In the genomic region with DNA sequence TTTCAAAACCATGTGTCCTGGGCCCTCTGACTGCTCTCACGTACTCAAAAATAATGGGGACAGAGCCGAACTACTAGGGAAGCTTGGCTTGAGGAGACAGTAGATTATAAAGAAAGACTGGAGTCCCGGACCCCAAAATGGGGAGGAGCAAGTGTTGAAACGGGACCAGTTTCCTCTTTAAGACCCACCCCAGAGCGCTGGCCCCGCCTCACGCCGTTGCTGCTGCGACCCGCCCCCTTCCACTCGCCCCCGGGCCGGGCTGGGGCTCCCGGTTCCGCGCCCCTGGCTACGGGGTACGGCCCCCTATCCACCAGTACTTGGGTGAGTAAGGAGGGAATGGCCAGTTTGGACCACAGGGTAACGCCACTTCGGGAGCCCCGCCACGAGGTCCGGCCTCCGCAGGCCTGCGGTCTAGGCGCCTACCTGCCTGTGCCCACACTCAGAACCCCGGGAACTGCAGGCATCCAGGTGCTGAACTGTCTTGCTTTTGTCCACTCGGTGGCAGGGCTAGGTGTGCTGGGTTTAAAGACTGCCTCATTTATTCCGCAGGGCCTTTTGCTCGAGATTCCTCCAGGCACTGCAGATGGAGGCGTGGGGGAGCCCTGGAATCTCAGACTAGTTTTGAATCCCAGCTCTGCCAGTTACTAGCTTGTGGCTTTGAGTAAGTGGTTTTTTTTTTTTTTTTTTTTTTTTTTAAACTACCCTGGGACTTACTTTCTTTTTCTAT, we compare ENCODE assay signal across 8 mouse cellular contexts. TPM values are rescaled to one million over a fixed set of nuclear protein-coding genes. Genes with fewer than 3 reads are reported as not detected.
DNase-seq lines count a peak whose midpoint lies in the region; ATAC-seq lines count a peak whose summit lies in the region.

No protein-coding gene starts in this region.

- ATAC-seq in hematopoietic stem cell, adult 5-6 weeks (replicated peaks in 1 of 2; ENCODE audit: insufficient read depth in 1 of 2, low FRiP score in 2 of 2, low TSS enrichment in 1 of 2, low read depth in 1 of 2, poor library complexity in 2 of 2, severe bottlenecking in 2 of 2), result peak; percentile 76 to 84

- peak; percentile 82 for DNase-seq in Muller cell, postnatal 12 days (ENCODE audit: inconsistent ontology term)
- DNase-seq in cerebellum, adult 8-10 months, result peak; percentile 57
- peak; percentile 57 for DNase-seq in forelimb bud, embryonic 11.5 days (ENCODE audit: low read depth, low spot score)
- peak; percentile 56 to 77 for DNase-seq in layer of hippocampus, postnatal 10 days (ENCODE audit: low spot score in 2 of 2)
- DNase-seq in lung, postnatal 36 days, result peak; percentile 88
- peak; percentile 61 for DNase-seq in retina, postnatal 1 day
- peak; percentile 77 for DNase-seq in urinary bladder, postnatal 14 days (ENCODE audit: low spot score)

RNA-seq across cellular contexts. Expression of gene Pgap2, which starts 13.0 kb away (rescaled TPM):
- 35.2 and 48.2 TPM in 2 replicates for total RNA-seq in hematopoietic stem cell, adult 5-6 weeks (2017)
- total RNA-seq in layer of hippocampus, postnatal 10 days (2021), result 10 to 100 TPM; 29.9 to 34.3 TPM

RNA-seq across cellular contexts. Expression of gene Nup98, which starts 13.0 kb away (rescaled TPM):
- total RNA-seq in hematopoietic stem cell, adult 5-6 weeks (2017), result 55.3 and 58.8 TPM in 2 replicates
- 10 to 100 TPM; 33.3 to 34.0 TPM for total RNA-seq in layer of hippocampus, postnatal 10 days (2021)

RNA-seq across cellular contexts. Expression of gene Rhog, which starts 32.9 kb away (rescaled TPM):
- 34.9 and 35.8 TPM in 2 replicates for total RNA-seq in hematopoietic stem cell, adult 5-6 weeks (2017)
- total RNA-seq in layer of hippocampus, postnatal 10 days (2021), result 10 to 100 TPM; 15.8 to 16.3 TPM

RNA-seq across cellular contexts. Expression of gene Stim1, which starts 44.6 kb away (rescaled TPM):
- 31.1 and 38.0 TPM in 2 replicates for total RNA-seq in hematopoietic stem cell, adult 5-6 weeks (2017)
- 10 to 100 TPM; 56.7 to 66.1 TPM for total RNA-seq in layer of hippocampus, postnatal 10 days (2021)

Comparison
In these comparisons a context has a peak if more than half of its experiments do, and no peak if none do; other contexts are left out.
1. Peak in every context shown above with its lines: DNase-seq and ATAC-seq.